Mouse (Mus musculus) MEL (cell line): ENCODE data around the gene 4930438A08Rik. TPM values are rescaled to one million over a fixed set of nuclear protein-coding genes. Genes with fewer than 3 reads are reported as not detected.
"Not testable (repeated sequence)": the region's sequence is repeated elsewhere in the genome, so short reads cannot be mapped to it uniquely, and the experiment has no call there.

Experiments used
- DNase-seq: peaks from one replicate; pipeline ENCODE4 v3.0.0; 2011; ENCODE audit warnings: low read depth, low spot score
- H3K27ac ChIP-seq: 2 replicates; pipeline ENCODE4 v1.5.1; 2012; ENCODE audit warnings: low read depth, mild to moderate bottlenecking, control low read depth, low read length, moderate library complexity; ENCODE audit not compliant: control insufficient read depth
- H3K27me3 ChIP-seq, 2 experiments: fragments of 150-350 bp in 1 of 2; sonication (generic) in 1 of 2; 2 replicates each; pipeline ENCODE4 v1.6.1; 2012; ENCODE audit warnings: low read length in 2 of 2, mild to moderate bottlenecking in 2 of 2, improper control_type of control experiment in 1 of 2, moderate library complexity in 1 of 2; ENCODE audit not compliant: insufficient read depth in 2 of 2, control insufficient read depth in 1 of 2
- H3K36me3 ChIP-seq, 2 experiments: 2 replicates each; pipeline ENCODE4 v1.6.1; 2012 to 2014; ENCODE audit warnings: low read length in 2 of 2, improper control_type of control experiment in 1 of 2, inconsistent platforms in 1 of 2, mild to moderate bottlenecking in 1 of 2; ENCODE audit not compliant: insufficient read depth in 2 of 2, control insufficient read depth in 1 of 2
- H3K4me1 ChIP-seq, 2 experiments: fragments of 150-350 bp in 1 of 2; sonication (generic) in 1 of 2; 2 replicates each; pipeline ENCODE4 v1.6.1; 2012; ENCODE audit warnings: low read length in 2 of 2, improper control_type of control experiment in 1 of 2, mild to moderate bottlenecking in 1 of 2; ENCODE audit not compliant: insufficient read depth in 2 of 2, control insufficient read depth in 1 of 2
- H3K4me3 ChIP-seq, 2 experiments: fragments of 150-350 bp in 1 of 2; sonication (generic) in 1 of 2; 2 replicates each; pipeline ENCODE4 v1.5.1; 2012; ENCODE audit warnings: low read depth in 2 of 2, low read length in 2 of 2, mild to moderate bottlenecking in 2 of 2, moderate library complexity in 2 of 2, control low read depth in 1 of 2, improper control_type of control experiment in 1 of 2; ENCODE audit not compliant: control insufficient read depth in 1 of 2, insufficient read depth in 1 of 2
- H3K79me2 ChIP-seq: 2 replicates; pipeline ENCODE4 v1.6.1; 2012; ENCODE audit warnings: mild to moderate bottlenecking, low read length, moderate library complexity; ENCODE audit not compliant: control insufficient read depth, poor library complexity, insufficient read depth
- H3K9ac ChIP-seq: 2 replicates; pipeline ENCODE4 v1.6.1; 2012; ENCODE audit warnings: low read depth, mild to moderate bottlenecking, control low read depth, low read length, moderate library complexity; ENCODE audit not compliant: control insufficient read depth, poor library complexity, severe bottlenecking
- H3K9me3 ChIP-seq: fragments of 150-350 bp; sonication (generic); replicated peaks from 2 replicates; pipeline ENCODE4 v1.6.1; 2012; ENCODE audit warnings: mild to moderate bottlenecking, low read length, improper control_type of control experiment, moderate library complexity; ENCODE audit not compliant: insufficient read depth
- BHLHE40 ChIP-seq: IDR thresholded peaks from 2 replicates; pipeline ENCODE4 v1.6.1; 2012; ENCODE audit warnings: low read depth, mild to moderate bottlenecking, inconsistent platforms, low read length, improper control_type of control experiment, borderline replicate concordance
- E2F4 ChIP-seq: IDR thresholded peaks from 2 replicates; pipeline ENCODE4 v1.6.1; 2011; ENCODE audit warnings: low read depth, low read length, improper control_type of control experiment, borderline replicate concordance
- ETS1 ChIP-seq: IDR thresholded peaks from 2 replicates; pipeline ENCODE4 v1.6.1; 2012; ENCODE audit warnings: low read depth, mild to moderate bottlenecking, inconsistent platforms, low read length, improper control_type of control experiment, moderate library complexity
- KAT2A ChIP-seq: conservative IDR thresholded peaks from 2 replicates; pipeline ENCODE4 v1.6.1; 2012; ENCODE audit warnings: low read depth, low read length, improper control_type of control experiment, inconsistent platforms
- MAFK ChIP-seq: IDR thresholded peaks from 2 replicates; pipeline ENCODE4 v1.6.1; 2011; ENCODE audit warnings: low read depth, mild to moderate bottlenecking, low read length, improper control_type of control experiment, borderline replicate concordance
- MXI1 ChIP-seq: IDR thresholded peaks from 2 replicates; pipeline ENCODE4 v1.6.1; 2011; ENCODE audit warnings: mild to moderate bottlenecking, low read depth, low read length, improper control_type of control experiment
- MYC ChIP-seq: IDR thresholded peaks from 2 replicates; pipeline ENCODE4 v1.6.1; 2011; ENCODE audit warnings: low read depth, mild to moderate bottlenecking, low read length, improper control_type of control experiment, moderate library complexity
- NRF1 ChIP-seq: IDR thresholded peaks from 2 replicates; pipeline ENCODE4 v1.6.1; 2014; ENCODE audit warnings: low read depth, mild to moderate bottlenecking, inconsistent platforms, low read length, improper control_type of control experiment, moderate library complexity; ENCODE audit not compliant: poor library complexity, insufficient read depth, severe bottlenecking
- POLR2AphosphoS5 ChIP-seq: IDR thresholded peaks from 2 replicates; pipeline ENCODE4 v1.6.1; 2012; ENCODE audit warnings: low read depth, borderline replicate concordance, mild to moderate bottlenecking, inconsistent platforms, low read length, moderate library complexity, mixed read lengths
- TBP ChIP-seq: IDR thresholded peaks from 2 replicates; pipeline ENCODE4 v1.8.0; 2011; ENCODE audit warnings: low read depth, low read length, improper control_type of control experiment
- USF1 ChIP-seq: IDR thresholded peaks from 2 replicates; pipeline ENCODE4 v1.6.1; 2014; ENCODE audit warnings: low read depth, mild to moderate bottlenecking, inconsistent platforms, low read length, improper control_type of control experiment, moderate library complexity
- USF2 ChIP-seq, 2 experiments: IDR thresholded peaks; 2 replicates each; pipeline ENCODE4 v1.6.1; 2011 to 2012; ENCODE audit warnings: improper control_type of control experiment in 2 of 2, low read length in 2 of 2, borderline replicate concordance in 1 of 2, inconsistent platforms in 1 of 2, low read depth in 1 of 2, mild to moderate bottlenecking in 1 of 2; ENCODE audit not compliant: insufficient read depth in 1 of 2
- ZKSCAN1 ChIP-seq: IDR thresholded peaks from 2 replicates; pipeline ENCODE4 v1.6.1; 2012; ENCODE audit warnings: low read depth, mild to moderate bottlenecking, inconsistent platforms, low read length, improper control_type of control experiment, moderate library complexity
- ZNF384 ChIP-seq: IDR thresholded peaks from 2 replicates; pipeline ENCODE4 v1.6.1; 2012; ENCODE audit warnings: low read depth, mild to moderate bottlenecking, inconsistent platforms, low read length, improper control_type of control experiment
- polyA plus RNA-seq, 2 experiments: library from polyadenylated mRNA; stranded (reverse) in 1 of 2; unstranded in 1 of 2; fragments of >175 nt in 1 of 2; fragments of >200 nt in 1 of 2; gene quantifications; 2 replicates each; pipeline versions ENCODE4 v1.2.1 to v1.2.4; 2012; ENCODE audit warnings: low replicate concordance in 2 of 2, low read depth in 1 of 2; ENCODE audit not compliant: insufficient read length in 2 of 2, insufficient read depth in 1 of 2, missing spikeins in 1 of 2
- total RNA-seq: library from RNA; depleted of rRNA; stranded (reverse); fragments of 300-350 nt; gene quantifications from 2 replicates; pipeline ENCODE4 v1.2.3, GENCODE M21; 2012

Gene 4930438A08Rik
- total and polyA plus RNA-seq, 3 experiments: not detected

DNA sequence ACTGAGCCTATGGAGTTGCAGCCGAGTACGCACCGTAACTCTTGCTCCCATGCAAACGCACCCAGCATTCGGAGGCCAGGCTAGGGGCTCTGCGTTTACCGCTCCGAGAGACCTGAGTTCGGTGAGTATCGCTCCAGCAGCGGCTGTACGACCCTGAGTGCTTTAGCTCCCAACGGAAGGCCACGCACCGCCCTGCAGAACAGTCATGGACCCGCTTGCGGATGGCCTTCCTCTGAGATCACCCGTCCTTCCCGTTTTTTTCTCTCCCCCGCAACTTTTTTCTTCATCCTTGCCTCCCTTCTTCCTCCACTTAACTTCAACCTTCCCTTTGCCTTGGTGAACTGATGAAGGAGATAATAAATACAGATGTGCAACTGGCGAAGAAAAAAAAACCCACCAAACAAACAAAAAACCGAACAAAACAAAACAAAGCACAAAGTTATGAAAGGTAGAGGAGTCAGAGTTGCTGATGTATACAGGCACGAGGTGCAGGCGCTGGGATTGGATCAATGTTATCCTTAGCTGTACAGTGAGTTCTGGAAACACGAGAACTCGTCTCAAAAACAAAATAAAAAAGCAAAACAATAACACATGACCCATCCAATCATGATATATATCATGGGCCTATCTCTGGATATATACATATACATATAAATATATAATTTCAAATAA lies 28.3 kb downstream of the 4930438A08Rik start (continued):
- TF ChIP-seq E2F4 (no peak), MAFK (no peak), KAT2A (no peak), ZNF384 (peak; percentile 70), NRF1 (no peak), BHLHE40 (no peak), MXI1 (peak; percentile 25; the same call in 1 of the 2 replicates), USF2 (IDR thresholded peaks at IDR 0.05; ENCODE audit: borderline replicate concordance in 1 of 2, insufficient read depth in 1 of 2, low read depth in 1 of 2, low read length in 2 of 2) (no peak)

DNA sequence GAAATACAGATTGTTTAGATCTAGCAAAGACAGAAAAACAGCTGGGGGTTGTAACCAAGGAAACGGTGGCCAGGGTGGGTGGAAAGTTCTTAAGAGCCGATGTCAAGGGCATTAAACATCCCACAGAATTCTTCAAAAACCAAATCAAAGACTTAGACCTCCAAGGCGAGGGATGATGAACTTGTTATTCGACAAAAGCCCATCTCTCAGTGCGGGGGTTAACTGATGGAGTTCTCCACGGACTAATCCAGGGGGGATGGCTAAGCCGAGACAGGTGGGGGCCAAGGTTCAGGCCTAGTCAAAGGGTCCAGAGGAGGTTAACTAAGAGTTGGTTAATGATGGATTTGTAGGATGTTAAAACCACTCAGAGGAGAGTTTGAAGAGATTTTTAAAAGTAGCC lies 29.0 kb downstream of the 4930438A08Rik start:
- peaks cover 0 to 15% of the 10 kb centered on the region in 2 experiments; a peak in 3 of 4 replicates for H3K4me1 ChIP-seq
- no peak overlapping the region for H3K27ac ChIP-seq
- H3K79me2 ChIP-seq: peaks cover 7% of the 10 kb centered on the region; the same call in 1 of the 2 replicates
- H3K27me3 ChIP-seq: no peaks in the 10 kb centered on the region
- H3K9me3 ChIP-seq: no peaks in the 10 kb centered on the region
- peaks cover 0 to 15% of the 10 kb centered on the region in 2 experiments; a peak in 2 of 4 replicates for H3K36me3 ChIP-seq
- peak overlapping the region; percentile 30 to 54; a peak in 2 of 4 replicates for H3K4me3 ChIP-seq
- peak; percentile 32 for DNase-seq
- H3K9ac ChIP-seq: no peak overlapping the region
- TF ChIP-seq POLR2AphosphoS5 (no peak), MYC (no peak), E2F4 (no peak), USF1 (no peak), ZKSCAN1 (no peak), ETS1 (no peak)

DNA sequence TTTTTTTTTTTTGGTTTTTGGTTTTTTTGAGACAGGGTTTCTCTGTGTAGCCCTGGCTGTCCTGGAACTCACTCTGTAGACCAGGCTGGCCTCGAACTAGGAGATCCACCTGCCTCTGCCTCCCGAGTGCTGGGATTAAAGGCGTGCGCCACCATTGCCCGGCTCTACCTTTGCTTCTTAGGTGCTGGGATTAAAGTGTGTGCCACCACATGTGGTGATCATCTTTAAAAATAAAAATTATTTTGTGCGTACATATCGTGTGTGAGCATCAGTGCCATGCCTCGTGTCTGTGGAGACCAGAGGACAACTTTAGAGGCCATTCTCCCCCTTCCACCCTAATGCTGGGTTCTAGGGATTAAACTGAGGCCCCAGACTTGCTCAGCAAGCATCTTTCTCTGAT lies 30.7 kb downstream of the 4930438A08Rik start:
- TF ChIP-seq TBP: peak; percentile 52; the same call in 1 of the 2 replicates
- not testable (repeated sequence) for H3K9ac ChIP-seq, DNase-seq, H3K9me3 ChIP-seq, H3K27me3 ChIP-seq, H3K79me2 ChIP-seq, H3K4me3 ChIP-seq, H3K27ac ChIP-seq
- H3K4me1 ChIP-seq: peaks cover 0 to 15% of the 10 kb centered on the region in 2 experiments; a peak in 3 of 4 replicates
- peaks cover 0 to 15% of the 10 kb centered on the region in 2 experiments; a peak in 2 of 4 replicates for H3K36me3 ChIP-seq
